Mouse (Mus musculus) neural tube, embryonic 13.5 days (tissue): ENCODE measurements at regions not wholly inside any gene's neighbourhood (a gene's known extent, or its start where the extent isn't known, plus 50 kb on each side); places are given as distances from the start of the nearest gene placed in this dataset.
"Not testable (repeated sequence)": the region's sequence is repeated elsewhere in the genome, so short reads cannot be mapped to it uniquely, and the experiment has no call there.

ENCODE experiments used
- ATAC-seq: fragments of 200-750 bp; cut with Nextera tagmentation; 2 replicates; pipeline ENCODE4 v1.8.0; 2017; ENCODE audit warnings: low read depth, mild to moderate bottlenecking, moderate TSS enrichment, moderate library complexity
- H3K27ac ChIP-seq: fragments of 300-500 bp; sonication (generic); replicated peaks from 2 replicates; pipeline ENCODE4 v1.5.1; 2015; ENCODE audit warnings: moderate library complexity, mild to moderate bottlenecking, inconsistent platforms
- H3K27me3 ChIP-seq: fragments of 300-500 bp; sonication (generic); 2 replicates; pipeline ENCODE4 v1.6.1; 2015; ENCODE audit warnings: mild to moderate bottlenecking, inconsistent platforms
- H3K36me3 ChIP-seq: fragments of 300-500 bp; sonication (generic); 2 replicates; pipeline ENCODE4 v1.6.1; 2015; ENCODE audit warnings: mild to moderate bottlenecking, inconsistent platforms
- H3K4me1 ChIP-seq: fragments of 300-500 bp; sonication (generic); replicated peaks from 2 replicates; pipeline ENCODE4 v1.6.1; 2015; ENCODE audit warnings: inconsistent platforms
- H3K4me2 ChIP-seq: fragments of 300-500 bp; sonication (generic); 2 replicates; pipeline ENCODE4 v1.6.1; 2015; ENCODE audit warnings: inconsistent platforms, mild to moderate bottlenecking, moderate library complexity
- H3K4me3 ChIP-seq: fragments of 300-500 bp; sonication (generic); 2 replicates; pipeline ENCODE4 v1.5.1; 2015; ENCODE audit warnings: mild to moderate bottlenecking, inconsistent platforms
- H3K9ac ChIP-seq: fragments of 300-500 bp; sonication (generic); 2 replicates; pipeline ENCODE4 v1.6.1; 2015; ENCODE audit warnings: moderate library complexity, mild to moderate bottlenecking, inconsistent platforms
- H3K9me3 ChIP-seq: fragments of 300-500 bp; sonication (generic); 2 replicates; pipeline ENCODE4 v1.6.1; 2016; ENCODE audit warnings: inconsistent platforms
- WGBS: fragments of 180-500 bp; shearing (Covaris S2); methylation state at CpG from one replicate; pipeline ENCODE4 v1.1.7; 2015; 5-methylcytosine and 5-hydroxymethylcytosine counted together

DNA sequence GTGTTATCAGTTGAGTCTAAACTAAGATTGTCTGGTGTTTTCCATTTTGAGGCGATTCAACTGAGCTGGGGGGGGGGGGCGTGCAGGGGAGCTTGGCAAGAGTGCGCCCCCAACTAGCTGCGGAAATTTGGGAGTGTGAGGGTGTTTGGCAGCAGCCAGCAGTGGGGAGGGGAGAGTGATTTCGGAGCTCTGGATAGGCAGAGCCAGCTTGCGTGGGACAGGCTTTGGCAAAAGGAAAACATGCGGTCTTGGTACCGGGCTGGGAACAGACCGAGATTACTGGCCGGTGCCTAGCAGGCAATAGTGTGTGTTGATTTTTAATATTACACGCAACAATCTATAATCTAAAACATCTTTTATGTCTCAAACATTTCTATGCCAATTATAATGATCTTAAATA, 199.4 kb upstream of the Cdk6 start:
- H3K9ac ChIP-seq, H3K4me2 ChIP-seq, H3K27me3 ChIP-seq, ATAC-seq, H3K4me1 ChIP-seq, H3K9me3 ChIP-seq, H3K36me3 ChIP-seq, H3K4me3 ChIP-seq, H3K27ac ChIP-seq: not testable (repeated sequence)
- WGBS: 95% methylated on average over 11 of the region's 11 CpGs

DNA sequence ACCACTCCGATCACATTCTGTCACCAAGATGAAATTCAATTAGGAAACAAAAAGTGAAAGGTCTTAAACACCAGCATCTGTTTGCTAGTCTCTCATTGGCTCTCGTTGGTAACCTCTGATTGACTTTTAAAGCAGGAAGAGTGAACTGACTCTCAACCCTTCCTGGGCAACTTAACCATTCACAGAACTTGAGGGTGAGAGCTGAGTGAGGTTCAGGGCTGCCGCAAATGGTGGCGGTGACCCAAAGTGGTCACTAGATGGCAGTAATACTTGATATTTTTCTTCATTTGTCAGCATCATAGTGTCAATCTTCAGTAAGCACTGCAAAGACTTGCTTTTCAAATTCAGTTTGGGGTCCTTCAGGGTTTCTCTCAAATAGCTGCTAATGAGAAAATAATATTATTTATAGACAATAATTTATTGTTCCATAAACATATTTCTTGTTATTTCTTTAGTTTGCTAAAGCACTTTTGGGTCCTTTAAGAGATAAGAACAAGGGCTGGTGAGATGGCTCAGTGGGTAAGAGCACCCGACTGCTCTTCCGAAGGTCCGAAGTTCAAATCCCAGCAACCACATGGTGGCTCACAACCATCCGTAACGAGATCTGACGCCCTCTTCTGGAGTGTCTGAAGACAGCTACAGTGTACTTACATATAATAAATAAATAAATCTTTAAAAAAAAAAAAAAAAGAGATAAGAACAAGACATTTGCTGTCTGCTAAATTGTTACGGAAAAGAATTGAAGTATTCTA, 194.6 kb upstream of the Cdk6 start:
- 51% methylated on average over 10 of the region's 11 CpGs for WGBS
- not testable (repeated sequence) for H3K36me3 ChIP-seq, H3K4me2 ChIP-seq, H3K27ac ChIP-seq, H3K9me3 ChIP-seq, H3K9ac ChIP-seq, H3K4me3 ChIP-seq, H3K27me3 ChIP-seq, H3K4me1 ChIP-seq
- peak; percentile 65 for ATAC-seq

DNA sequence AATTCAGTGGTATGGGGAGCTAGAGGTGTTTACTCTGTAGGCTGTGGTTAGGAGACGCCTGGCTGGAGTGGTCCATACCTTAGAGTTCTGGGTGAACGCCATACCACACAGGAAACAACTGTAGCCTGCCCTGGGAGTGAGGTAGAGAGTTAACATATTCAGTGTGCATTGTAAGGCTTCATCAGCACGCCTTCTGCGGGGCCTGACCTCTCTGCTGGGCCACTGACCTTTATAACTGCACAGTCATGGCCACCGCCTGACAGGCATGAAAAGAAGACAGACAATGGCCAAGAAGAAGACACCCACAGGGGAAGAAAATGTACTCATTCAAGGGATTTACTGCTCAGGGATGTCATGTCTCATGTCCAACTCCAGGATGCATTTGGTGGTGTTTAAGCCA, 191.4 kb upstream of the Cdk6 start:
- not testable (repeated sequence) for H3K9me3 ChIP-seq, ATAC-seq, H3K4me2 ChIP-seq, H3K27ac ChIP-seq, H3K4me3 ChIP-seq, H3K36me3 ChIP-seq, H3K9ac ChIP-seq, H3K4me1 ChIP-seq, H3K27me3 ChIP-seq
- WGBS: 24% methylated on average over 5 of the region's 5 CpGs

DNA sequence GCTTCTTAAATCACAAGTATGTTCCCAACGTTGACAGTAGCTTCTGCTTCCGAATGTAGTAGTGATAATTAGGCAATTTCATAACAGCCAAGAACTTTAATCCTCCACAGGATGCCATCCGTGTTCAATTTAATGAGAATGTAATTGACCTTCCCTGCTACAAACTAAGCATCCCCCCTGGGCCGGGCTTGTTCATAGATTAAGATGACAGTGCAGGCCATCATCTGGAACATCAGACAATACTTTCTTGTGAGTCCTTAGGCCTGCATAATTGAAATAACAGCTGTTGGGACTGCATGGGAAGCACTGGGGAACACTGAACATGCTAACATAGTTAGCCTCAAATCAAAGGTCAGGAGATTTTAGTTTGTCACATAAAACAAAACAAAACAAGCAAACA, 190.5 kb upstream of the Cdk6 start:
- H3K4me3 ChIP-seq, H3K27ac ChIP-seq: not testable (repeated sequence)
- 38% methylated on average over 4 of the region's 4 CpGs for WGBS

DNA sequence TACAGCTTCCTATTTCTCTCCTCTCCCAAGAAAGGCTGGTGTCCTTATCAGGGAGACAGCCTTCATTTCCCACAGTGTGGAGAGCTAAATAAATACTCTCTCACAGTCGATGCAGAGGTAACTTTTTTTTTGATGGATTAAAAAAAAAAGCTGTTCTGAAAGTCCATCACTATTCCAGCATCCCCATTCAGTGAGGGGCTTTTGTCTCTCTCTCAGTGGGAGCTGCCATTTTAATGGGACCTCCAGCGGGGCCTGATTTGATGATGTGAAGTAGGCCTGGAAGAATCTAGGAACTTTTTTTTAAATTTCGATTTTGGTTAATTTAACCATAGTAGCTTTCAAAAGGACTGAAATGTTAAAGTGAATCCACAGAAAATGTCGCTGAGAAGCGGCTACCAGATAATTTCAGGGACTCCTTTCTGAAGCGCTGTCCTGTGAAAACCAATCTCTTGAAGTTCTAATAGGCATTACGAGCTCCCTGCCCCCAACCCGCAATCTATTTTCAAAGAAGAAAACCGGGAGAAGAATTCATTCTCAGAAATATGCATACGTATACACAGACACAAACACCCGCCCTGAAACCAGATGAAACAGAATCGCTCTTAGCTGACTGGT, 189.6 kb upstream of the Cdk6 start:
- H3K4me1 ChIP-seq, H3K27me3 ChIP-seq, H3K9me3 ChIP-seq, ATAC-seq, H3K27ac ChIP-seq, H3K36me3 ChIP-seq: not testable (repeated sequence)
- Histone ChIP-seq H3K4me2 (peak overlapping the region; percentile 61), H3K4me3 (peak overlapping the region; percentile 38; the same call in 1 of the 2 replicates), H3K9ac (0 out of 2 replicates have a peak overlapping the region, but pooled peaks have one; percentile 54)
- 3% methylated on average over 12 of the region's 12 CpGs for WGBS

More for the DNA sequence above, 190.5 kb upstream of the Cdk6 start:
- H3K36me3 ChIP-seq, H3K4me1 ChIP-seq, H3K9me3 ChIP-seq, H3K9ac ChIP-seq, ATAC-seq, H3K4me2 ChIP-seq, H3K27me3 ChIP-seq: not testable (repeated sequence)

DNA sequence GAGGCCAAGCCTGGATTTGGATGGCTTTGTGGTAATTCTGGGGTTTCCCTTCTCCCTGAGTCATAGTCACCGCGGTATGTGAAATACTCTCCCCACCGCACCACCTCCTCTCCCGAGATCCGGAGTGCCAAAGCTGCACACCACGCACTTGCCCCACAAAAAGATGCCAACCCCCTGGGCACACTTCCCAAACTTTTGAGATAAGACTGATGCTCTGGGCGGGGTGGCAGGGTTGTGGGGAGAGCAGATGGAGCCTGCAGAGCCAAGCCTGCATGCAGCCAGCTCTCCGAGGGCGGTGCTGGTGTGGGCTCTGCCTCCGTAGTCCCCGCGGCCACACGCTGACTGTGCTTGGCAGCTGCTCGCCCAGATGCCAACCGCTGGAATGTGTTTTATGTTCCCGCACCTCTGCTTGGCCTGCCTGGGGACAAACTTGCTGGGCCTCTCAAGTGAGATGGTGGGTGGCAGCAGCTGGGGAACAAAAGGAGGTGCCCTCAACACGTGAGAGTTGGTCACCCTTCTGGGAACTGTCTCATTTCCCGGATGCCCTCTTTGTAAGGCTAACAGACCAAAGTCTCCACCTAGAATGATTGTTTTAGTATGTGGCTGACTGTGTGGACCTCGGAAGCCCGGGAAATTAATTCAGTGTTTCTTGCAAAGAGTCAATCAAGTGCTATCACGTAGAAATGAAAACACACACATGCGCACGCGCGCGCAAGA, 189.0 kb upstream of the Cdk6 start:
- not testable (repeated sequence) for H3K9me3 ChIP-seq, H3K27me3 ChIP-seq, H3K4me1 ChIP-seq, H3K36me3 ChIP-seq, H3K27ac ChIP-seq
- peak overlapping the region; percentile 61 for H3K4me2 ChIP-seq
- peak; percentile 92 for ATAC-seq
- H3K9ac ChIP-seq: peak overlapping the region; percentile 54
- peak overlapping the region; percentile 38 for H3K4me3 ChIP-seq
- WGBS: 21% methylated on average over 26 of the region's 26 CpGs

DNA sequence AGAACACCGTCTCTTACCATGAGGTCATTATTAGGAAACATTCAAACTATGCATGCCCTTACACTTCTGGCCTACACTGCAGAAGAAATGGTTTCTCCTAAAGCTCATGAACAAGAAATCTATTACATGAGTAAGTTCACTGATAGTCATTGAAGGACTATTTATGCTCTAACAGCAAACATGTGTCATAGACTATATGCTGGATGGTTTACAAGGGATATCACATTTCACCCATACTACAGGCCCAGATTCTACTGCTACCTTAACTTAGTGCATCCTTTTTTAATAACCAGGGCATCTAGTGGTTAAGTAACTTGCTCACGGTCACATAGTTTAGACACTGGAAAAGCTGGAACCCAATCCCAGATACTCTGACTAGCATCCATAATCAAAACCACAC, 175.8 kb upstream of the Cdk6 start:
- not testable (repeated sequence) for H3K9ac ChIP-seq, H3K4me3 ChIP-seq, H3K27me3 ChIP-seq, H3K36me3 ChIP-seq, ATAC-seq, H3K4me1 ChIP-seq, H3K27ac ChIP-seq, H3K4me2 ChIP-seq, H3K9me3 ChIP-seq
- WGBS: 89% methylated on average over 2 of the region's 2 CpGs

DNA sequence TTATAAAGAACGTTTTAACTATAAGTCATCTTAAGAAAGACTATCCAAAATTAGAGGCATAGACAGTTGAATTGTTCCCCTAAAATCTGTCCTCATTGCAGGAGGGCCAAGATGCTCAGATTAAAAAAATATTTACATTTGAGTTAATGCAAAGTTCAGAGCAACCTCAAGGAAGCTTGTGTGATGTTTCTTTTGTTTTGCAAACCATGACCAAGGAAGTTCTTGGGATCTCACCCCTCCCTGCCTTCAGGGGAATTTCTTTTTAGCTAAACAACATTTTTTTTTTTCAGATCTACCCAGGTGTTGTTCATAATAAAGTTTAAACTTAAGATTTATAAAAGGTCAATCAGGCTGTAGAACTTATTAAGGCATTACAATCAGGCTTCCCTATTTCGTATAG, 174.8 kb upstream of the Cdk6 start:
- not testable (repeated sequence) for H3K27ac ChIP-seq, H3K4me1 ChIP-seq, H3K9ac ChIP-seq, H3K9me3 ChIP-seq, H3K4me2 ChIP-seq, H3K36me3 ChIP-seq, H3K4me3 ChIP-seq, H3K27me3 ChIP-seq, ATAC-seq
- 76% methylated on average over 2 of the region's 2 CpGs for WGBS

DNA sequence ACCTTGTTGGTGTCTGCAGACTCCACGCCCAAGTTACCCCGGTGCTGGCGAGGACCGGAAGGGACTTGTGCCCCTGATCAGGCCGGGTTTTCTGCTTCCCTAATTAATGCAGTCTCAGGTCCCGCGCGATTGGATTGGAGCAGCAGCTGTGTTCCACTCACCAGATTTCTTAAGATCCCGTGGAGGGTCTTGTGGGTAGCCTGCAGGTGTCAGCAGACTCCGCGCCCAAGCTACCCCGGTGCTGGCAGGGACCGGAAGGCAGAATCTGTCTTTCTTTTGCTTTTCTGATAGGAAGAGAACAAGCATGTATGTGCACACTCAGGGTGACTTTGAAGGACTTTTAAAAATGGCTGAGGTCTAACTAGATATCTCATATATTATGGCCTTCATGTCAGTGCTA, 147.7 kb upstream of the Cdk6 start:
- WGBS: 89% methylated on average over 13 of the region's 13 CpGs
- not testable (repeated sequence) for H3K27me3 ChIP-seq, H3K4me3 ChIP-seq, H3K36me3 ChIP-seq, H3K9me3 ChIP-seq, H3K4me1 ChIP-seq, H3K4me2 ChIP-seq, ATAC-seq, H3K27ac ChIP-seq, H3K9ac ChIP-seq

DNA sequence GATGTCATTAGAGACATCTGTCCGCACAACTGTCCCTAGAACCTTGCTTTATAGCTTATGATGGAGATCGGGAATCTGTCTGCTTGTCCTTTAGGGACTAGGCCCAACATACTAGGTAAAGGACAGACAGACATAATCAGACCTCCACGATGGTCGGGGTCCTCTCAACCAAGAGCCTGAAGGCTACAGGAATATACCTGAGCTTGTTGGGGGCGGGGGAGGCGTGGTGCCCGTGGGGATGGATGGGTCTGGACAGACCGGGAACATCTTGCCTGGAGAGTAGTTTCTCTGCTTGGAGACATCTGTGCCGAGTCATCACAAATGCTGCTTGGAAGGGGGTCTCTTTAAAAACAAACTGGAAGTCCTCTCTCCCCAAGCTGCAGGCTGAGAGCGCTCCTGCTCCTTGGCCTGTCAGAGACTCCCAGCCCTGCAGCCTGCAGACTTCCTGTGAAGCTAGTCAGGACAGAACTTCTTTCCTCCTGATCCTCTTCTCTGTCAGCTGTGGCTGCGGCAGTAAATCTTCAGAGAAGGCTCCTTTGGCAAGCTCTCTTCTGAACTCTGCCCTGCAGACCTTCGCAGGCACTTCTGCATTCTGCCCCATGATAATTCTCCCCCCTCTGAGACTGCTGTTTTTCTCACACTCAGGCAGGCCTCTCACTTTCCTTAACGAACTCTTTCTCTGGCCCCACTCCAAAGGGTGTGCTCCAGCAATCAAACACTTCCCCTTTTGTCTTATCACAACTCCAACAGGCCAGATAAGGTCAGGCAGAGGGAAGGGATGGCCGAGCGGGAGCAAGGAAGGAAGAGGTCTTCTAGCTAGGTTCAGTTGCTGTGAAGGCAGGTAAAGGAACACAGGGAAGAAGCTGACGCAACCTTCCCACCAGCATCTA, 143.1 kb upstream of the Cdk6 start:
- H3K36me3 ChIP-seq: no peaks in the 10 kb centered on the region
- no peak for ATAC-seq
- no peaks in the 10 kb centered on the region for H3K27me3 ChIP-seq
- H3K4me3 ChIP-seq: no peak overlapping the region
- no peak overlapping the region for H3K27ac ChIP-seq
- no peak overlapping the region for H3K4me2 ChIP-seq
- peaks cover 8% of the 10 kb centered on the region for H3K4me1 ChIP-seq
- WGBS: 63% methylated on average over 16 of the region's 16 CpGs
- no peak overlapping the region for H3K9ac ChIP-seq
- no peaks in the 10 kb centered on the region for H3K9me3 ChIP-seq

DNA sequence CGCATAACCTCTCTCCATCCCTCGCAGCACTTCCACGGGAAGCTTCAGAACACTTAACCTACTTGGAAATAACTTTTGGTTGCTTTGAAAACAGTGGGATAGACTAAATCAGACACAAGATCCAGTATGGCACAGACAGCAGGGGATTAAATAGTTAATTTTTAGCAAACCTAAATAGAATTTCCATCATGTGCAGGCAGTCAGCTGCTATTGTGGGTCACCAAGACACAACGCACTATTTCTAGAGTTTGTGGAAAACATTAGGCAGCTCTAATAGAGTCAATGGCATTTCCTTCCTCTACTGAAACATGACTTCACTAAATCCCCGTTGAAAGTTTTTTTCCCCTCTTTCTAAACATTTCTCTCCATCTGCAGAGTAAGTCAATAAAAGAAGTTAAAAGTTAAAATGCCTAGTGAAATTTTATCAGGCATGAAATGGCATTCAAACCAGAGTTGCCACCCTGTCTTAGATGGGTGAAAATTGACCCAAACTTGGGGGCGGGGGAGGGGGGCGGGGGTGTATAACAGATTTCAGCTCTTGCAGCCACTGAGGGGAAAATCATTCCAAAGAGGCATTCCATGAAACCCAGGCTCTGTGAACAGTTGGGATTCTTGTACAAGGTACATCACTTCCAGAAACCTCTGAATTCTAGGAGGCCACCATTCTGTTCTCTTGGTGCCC, 142.3 kb upstream of the Cdk6 start:
- not testable (repeated sequence) for H3K36me3 ChIP-seq, H3K9ac ChIP-seq, ATAC-seq, H3K27ac ChIP-seq, H3K4me1 ChIP-seq, H3K9me3 ChIP-seq, H3K4me2 ChIP-seq, H3K4me3 ChIP-seq, H3K27me3 ChIP-seq
- WGBS: 76% methylated on average over 7 of the region's 7 CpGs
